Mouse (Mus musculus) heart, embryonic 14.5 days (tissue): ENCODE data around the gene Lrp1. TPM values are rescaled to one million over a fixed set of nuclear protein-coding genes. Genes with fewer than 3 reads are reported as not detected.

ENCODE experiments used
- ATAC-seq: fragments of 200-750 bp; cut with Nextera tagmentation; 2 replicates; pipeline ENCODE4 v1.8.0; 2017; ENCODE audit warnings: low read depth, moderate TSS enrichment; ENCODE audit not compliant: insufficient number of reproducible peaks, insufficient read depth, low FRiP score
- H3K27ac ChIP-seq, 2 experiments: fragments of 200-500 bp in 1 of 2; fragments of 300-500 bp in 1 of 2; sonication (generic) in 1 of 2; replicated peaks in 1 of 2; 2 replicates each; pipeline ENCODE4 v1.5.1; 2012 to 2014; ENCODE audit warnings: low read depth in 2 of 2, low read length in 2 of 2, control low read depth in 1 of 2, mild to moderate bottlenecking in 1 of 2, mixed read lengths in 1 of 2; ENCODE audit not compliant: control insufficient read depth in 1 of 2, insufficient read depth in 1 of 2
- H3K27me3 ChIP-seq: fragments of 300-500 bp; sonication (generic); 2 replicates; pipeline ENCODE4 v1.6.1; 2014; ENCODE audit warnings: mild to moderate bottlenecking, low read length, control low read depth; ENCODE audit not compliant: control insufficient read depth, insufficient read depth
- H3K36me3 ChIP-seq: fragments of 300-500 bp; sonication (generic); 2 replicates; pipeline ENCODE4 v1.6.1; 2014; ENCODE audit warnings: mild to moderate bottlenecking, control low read depth, low read length, mixed read lengths; ENCODE audit not compliant: control insufficient read depth, insufficient read depth
- H3K4me1 ChIP-seq, 2 experiments: fragments of 200-500 bp in 1 of 2; fragments of 300-500 bp in 1 of 2; sonication (generic) in 1 of 2; 2 replicates each; pipeline ENCODE4 v1.6.1; 2012 to 2014; ENCODE audit warnings: low read length in 2 of 2, control low read depth in 1 of 2, mixed read lengths in 1 of 2; ENCODE audit not compliant: control insufficient read depth in 2 of 2, insufficient read depth in 2 of 2
- H3K4me2 ChIP-seq: fragments of 300-500 bp; sonication (generic); 2 replicates; pipeline ENCODE4 v1.6.1; 2014; ENCODE audit warnings: mild to moderate bottlenecking, low read length
- H3K4me3 ChIP-seq, 2 experiments: fragments of 200-500 bp in 1 of 2; fragments of 300-500 bp in 1 of 2; sonication (generic) in 1 of 2; 2 replicates each; pipeline ENCODE4 v1.5.1; 2012 to 2014; ENCODE audit warnings: low read length in 2 of 2, mild to moderate bottlenecking in 2 of 2, control low read depth in 1 of 2, low read depth in 1 of 2, moderate library complexity in 1 of 2; ENCODE audit not compliant: control insufficient read depth in 1 of 2, insufficient read depth in 1 of 2
- H3K9ac ChIP-seq: fragments of 300-500 bp; sonication (generic); 2 replicates; pipeline ENCODE4 v1.6.1; 2014; ENCODE audit warnings: mild to moderate bottlenecking, low read length
- H3K9me3 ChIP-seq: fragments of 300-500 bp; sonication (generic); 2 replicates; pipeline ENCODE4 v1.6.1; 2016; ENCODE audit warnings: low read length, control low read depth; ENCODE audit not compliant: control insufficient read depth
- WGBS: fragments of 180-500 bp; shearing (Covaris S2); extraction: QIAGEN DNeasy Blood & Tissue Kit; methylation state at CpG from one replicate; pipeline ENCODE4 v1.1.7; 2014; 5-methylcytosine and 5-hydroxymethylcytosine counted together
- polyA plus RNA-seq: library from polyadenylated mRNA; unstranded; fragments of >200 nt; fragmentation: Nextera tagmentation; extraction: Ambion mirVana; gene quantifications from 2 replicates; pipeline ENCODE4 v1.2.1, GENCODE M21; 2014

Lrp1 gene
- 29.4 and 31.2 TPM in 2 replicates for polyA plus RNA-seq

DNA sequence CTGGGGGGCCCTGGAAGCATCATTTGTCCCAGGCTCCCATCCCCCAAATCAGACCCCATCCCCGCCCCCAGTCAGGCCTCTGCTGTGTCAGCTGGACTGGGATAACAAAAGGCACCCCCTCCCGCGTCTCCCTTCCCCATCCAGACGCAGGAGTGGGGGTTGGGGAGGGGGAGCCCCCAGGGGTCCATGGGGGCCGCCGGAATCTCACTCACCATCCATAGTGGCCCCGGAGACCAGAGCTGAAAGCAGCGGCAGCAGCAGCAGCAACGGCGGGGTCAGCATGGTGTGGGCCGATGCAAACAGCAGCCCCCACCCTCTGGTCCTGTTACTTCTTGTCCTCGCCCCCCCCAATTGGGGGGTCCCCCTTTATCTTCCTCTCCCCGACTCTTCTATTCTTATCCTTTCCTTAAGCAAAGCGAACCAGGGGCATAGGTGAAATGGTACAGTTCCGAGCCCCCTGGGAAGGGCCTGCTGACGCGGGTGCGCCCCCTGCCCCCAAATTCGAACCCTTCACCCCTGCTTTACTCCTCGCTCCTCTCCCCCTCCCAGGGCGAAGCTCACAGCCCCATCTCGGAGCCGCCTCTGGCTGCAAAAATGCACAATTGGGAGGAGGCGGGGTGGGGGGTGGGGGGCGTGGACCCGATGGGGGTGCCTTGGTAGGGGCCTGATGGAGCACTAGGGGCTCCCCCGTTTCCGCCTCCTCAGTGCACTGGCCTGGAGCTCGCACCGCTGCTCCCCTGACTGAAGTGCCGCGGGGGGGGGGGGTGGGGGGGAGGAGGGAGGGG, at the start of gene Lrp1:
TSS of gene Lrp1 (minus strand) at position 743 of the 785 bp plus-strand sequence.
- ATAC-seq: peak; percentile 36
- Histone ChIP-seq H3K9me3 (peaks cover under 1% of the 10 kb centered on the region; the same call in 1 of the 2 replicates), H3K27me3 (peaks cover 2% of the 10 kb centered on the region; the same call in 1 of the 2 replicates), H3K4me2 (peak within 1 kb of the TSS; percentile 98), H3K36me3 (no peaks in the 10 kb centered on the region), H3K27ac (peak within 1 kb of the TSS; percentile 96 to 97), H3K9ac (peak within 1 kb of the TSS; percentile 84), H3K4me1 (peaks cover 25 to 41% of the 10 kb centered on the region in 2 experiments), H3K4me3 (peak within 1 kb of the TSS; percentile 72 to 73)
- WGBS: under 1% methylated on average over 27 of the region's 32 CpGs

DNA sequence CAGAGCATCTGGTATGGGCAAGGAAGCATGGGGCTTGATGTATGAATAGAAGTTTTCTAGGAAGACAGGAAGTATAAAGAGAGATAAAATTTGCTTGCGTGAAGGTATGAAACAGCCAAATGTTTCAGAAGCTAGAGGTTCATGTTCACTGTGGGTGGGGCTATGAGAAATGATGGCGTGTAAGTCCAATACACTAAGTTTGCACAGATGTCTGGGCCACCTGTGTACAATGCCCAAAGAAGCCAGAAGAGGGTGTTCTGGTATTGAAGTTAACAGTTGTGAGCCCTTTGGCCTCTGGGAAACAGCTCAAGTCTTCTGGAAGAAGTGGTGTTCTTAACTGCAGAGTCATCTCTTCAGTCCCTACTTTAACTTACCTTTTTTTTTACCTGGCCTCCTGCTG, 49.2 kb upstream of the Lrp1 start:
- H3K27me3 ChIP-seq: no peaks in the 10 kb centered on the region
- no peak for ATAC-seq
- no peaks in the 10 kb centered on the region for H3K9me3 ChIP-seq
- 89% methylated on average over 2 of the region's 2 CpGs for WGBS
- no peak overlapping the region for H3K4me3 ChIP-seq
- H3K9ac ChIP-seq: no peak overlapping the region
- peaks cover 11 to 20% of the 10 kb centered on the region in 2 experiments for H3K4me1 ChIP-seq
- H3K36me3 ChIP-seq: no peaks in the 10 kb centered on the region
- H3K4me2 ChIP-seq: no peak overlapping the region
- no peak overlapping the region for H3K27ac ChIP-seq

DNA sequence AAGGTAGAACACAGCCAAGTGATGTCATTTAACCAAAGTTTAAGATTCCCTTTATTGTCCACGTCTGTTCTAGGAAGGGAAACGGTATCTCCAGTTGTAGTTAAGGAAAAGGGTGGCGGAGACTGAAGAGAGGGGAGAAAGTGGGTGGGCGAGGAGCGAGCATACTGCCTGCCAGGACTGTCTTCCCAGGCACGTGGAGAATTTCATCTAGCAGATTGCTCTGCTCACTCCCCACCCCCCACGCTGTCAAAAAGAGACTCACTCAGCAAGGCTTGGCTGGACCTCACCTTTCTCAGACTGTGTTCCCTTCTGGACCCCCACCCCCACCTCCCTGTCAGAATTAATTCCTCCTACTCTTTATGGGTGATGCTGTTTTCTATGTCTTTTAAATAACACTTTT, 48.2 kb upstream of the Lrp1 start:
- 8% methylated on average over 7 of the region's 7 CpGs for WGBS
- H3K4me2 ChIP-seq: peak overlapping the region; percentile 77
- no peak for ATAC-seq
- no peaks in the 10 kb centered on the region for H3K27me3 ChIP-seq
- no peaks in the 10 kb centered on the region for H3K9me3 ChIP-seq
- H3K4me3 ChIP-seq: peak overlapping the region; percentile 20 to 81
- H3K36me3 ChIP-seq: peaks cover 7% of the 10 kb centered on the region
- H3K9ac ChIP-seq: peak overlapping the region; percentile 87
- peaks cover 12 to 29% of the 10 kb centered on the region in 2 experiments for H3K4me1 ChIP-seq
- peak overlapping the region; percentile 91 to 96 for H3K27ac ChIP-seq

DNA sequence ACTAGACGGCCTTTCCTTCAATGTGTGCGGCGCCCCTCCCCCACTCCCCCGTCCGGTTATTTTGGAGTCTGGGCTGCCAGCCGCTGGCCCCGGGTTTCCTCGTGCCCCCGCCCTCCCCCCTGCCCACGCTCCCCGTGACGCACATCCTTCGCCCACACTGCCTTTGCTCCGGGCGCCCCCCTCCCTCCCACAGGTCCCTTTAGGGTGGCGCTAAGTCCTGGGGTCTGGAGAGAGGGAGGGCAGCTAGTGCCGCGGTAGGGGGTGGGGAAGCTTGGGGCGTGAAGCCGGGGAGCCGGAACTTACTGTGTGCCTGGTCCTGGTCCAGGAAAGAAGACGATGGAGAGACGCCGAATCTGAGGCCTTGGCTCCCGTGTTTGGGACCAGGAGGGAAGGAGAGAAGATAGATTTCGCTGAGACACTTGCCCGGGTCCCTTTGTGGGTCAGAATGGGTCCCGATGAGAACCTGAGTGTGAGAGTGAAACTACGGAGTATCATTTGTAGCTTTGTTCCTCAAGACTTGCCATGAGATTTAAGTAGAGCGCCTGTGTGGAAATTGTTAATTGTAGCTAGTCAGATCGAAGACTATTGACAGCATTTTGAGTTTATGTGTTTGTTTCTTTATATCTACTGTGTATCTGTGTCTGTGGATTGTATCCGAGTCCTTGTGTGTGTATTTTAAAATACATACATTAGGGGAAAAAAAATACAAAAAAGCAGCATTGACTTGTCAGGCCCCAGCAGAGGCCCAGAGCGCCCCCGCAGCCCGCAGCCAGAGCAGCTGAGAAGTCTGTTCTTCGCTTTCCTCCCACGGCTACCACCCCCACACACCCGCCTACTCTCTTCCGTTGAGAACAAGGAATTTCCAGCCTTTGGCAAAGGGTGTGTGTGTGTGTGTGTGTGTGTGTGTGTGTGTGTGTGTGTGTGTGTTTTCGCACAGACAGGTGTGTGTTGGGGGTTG, 47.4 kb upstream of the Lrp1 start, which contains the start of gene Nab2:
TSS of gene Nab2 (minus strand) at position 476 of the 958 bp plus-strand sequence.
- Histone ChIP-seq H3K4me1 (peaks cover 20 to 37% of the 10 kb centered on the region in 2 experiments), H3K27ac (peak within 1 kb of the TSS; percentile 91 to 96), H3K27me3 (no peaks in the 10 kb centered on the region), H3K9ac (peak within 1 kb of the TSS; percentile 87), H3K9me3 (no peaks in the 10 kb centered on the region), H3K36me3 (peaks cover 15% of the 10 kb centered on the region), H3K4me3 (peak within 1 kb of the TSS; percentile 79 to 81), H3K4me2 (peak within 1 kb of the TSS; percentile 77)
- WGBS: 2% methylated on average over 38 of the region's 40 CpGs
- peak; percentile 60 for ATAC-seq

DNA sequence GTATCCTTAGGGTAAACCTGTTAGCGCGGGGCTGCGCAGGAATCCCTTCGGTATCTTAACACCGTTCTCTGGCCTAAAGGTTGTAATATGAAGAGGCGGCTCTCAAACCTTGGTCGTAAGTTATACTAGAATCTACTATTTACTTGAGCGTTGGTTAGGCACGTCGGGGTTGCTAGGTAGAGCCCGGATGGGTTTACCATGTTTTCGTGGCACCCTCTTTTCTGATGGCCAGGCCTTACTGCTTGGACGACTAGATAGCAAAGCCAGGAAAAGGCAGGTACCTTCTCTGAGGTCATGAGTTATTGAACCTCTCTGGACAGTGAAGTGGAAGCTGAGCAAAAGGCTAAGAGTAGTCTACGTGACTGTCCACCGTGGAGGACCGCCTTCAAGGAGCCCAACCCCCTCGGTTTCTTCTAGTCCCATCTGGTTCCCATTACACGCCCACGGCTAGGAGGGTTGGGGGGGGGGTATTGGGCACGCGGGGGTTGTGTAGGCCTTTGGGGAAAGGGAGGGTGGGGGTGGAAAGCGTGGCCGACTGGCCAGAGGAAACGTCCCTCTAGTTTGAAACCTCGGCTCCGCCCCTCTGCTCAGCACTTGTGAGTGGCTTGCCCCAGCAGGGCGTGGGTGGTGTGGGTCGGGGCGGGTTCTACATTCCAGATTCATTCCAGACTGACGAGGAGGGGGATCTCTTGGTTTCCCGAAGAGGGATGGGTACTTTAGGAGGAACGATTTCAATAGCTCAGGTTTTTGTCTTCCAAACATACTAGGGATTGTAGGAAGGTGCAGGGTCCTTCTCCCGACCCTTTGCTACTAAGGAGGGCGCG, 46.5 kb upstream of the Lrp1 start:
- Histone ChIP-seq H3K4me3 (peak overlapping the region; percentile 79 to 81), H3K27me3 (no peaks in the 10 kb centered on the region), H3K4me1 (peaks cover 27 to 46% of the 10 kb centered on the region in 2 experiments), H3K27ac (peak overlapping the region; percentile 91 to 96), H3K36me3 (peaks cover 24% of the 10 kb centered on the region), H3K4me2 (peak overlapping the region; percentile 77), H3K9ac (peak overlapping the region; percentile 87), H3K9me3 (no peaks in the 10 kb centered on the region)
- peak; percentile 66 for ATAC-seq
- WGBS: under 1% methylated on average over 35 of the region's 35 CpGs

DNA sequence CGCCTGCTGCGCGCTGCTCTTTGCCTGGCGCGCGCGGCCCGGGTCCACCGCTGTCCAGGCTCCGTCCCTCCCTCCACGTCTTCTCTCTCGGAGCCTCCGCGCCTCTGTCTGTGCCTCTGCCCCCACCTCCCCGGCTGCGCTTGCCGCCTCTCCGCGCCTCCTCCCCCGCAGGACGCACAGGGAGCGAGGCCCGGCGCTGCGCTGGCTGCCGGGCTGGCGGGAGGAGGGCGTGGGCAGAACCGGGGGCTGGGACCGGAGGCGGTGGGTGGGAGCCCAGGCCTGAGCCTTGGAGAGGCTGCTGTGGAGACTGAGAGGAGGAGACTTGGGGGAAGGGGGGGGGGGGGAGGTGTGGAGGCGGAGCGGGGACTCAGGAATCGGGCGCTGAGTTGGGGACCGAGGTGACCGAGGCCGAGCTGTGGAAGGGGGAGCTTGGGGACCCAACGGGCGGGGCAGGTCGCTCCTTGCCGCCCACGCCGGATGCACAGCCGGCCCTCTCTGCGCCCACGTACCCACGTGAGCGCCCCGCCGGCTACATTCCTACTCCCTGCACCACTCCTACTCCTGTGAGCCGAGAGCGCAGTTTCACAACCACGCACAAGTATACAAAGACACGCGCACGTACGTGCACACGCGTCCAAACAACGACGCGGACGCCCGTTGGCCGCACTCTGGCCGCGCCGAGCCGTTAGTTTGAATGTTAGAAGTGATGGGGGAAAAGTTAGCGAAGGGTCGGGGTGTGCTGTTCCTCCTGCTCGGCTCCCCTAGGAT, 45.7 kb upstream of the Lrp1 start, which contains the start of gene Nemp1:
TSS of gene Nemp1 (plus strand) at position 401 of the 768 bp plus-strand sequence.
- H3K4me2 ChIP-seq: peak within 1 kb of the TSS; percentile 77
- peak within 1 kb of the TSS; percentile 91 to 96 for H3K27ac ChIP-seq
- ATAC-seq: peak; percentile 67
- peaks cover 32 to 53% of the 10 kb centered on the region in 2 experiments for H3K4me1 ChIP-seq
- WGBS: under 1% methylated on average over 63 of the region's 73 CpGs
- no peaks in the 10 kb centered on the region for H3K27me3 ChIP-seq
- no peaks in the 10 kb centered on the region for H3K9me3 ChIP-seq
- H3K4me3 ChIP-seq: peak within 1 kb of the TSS; percentile 79 to 81
- peak within 1 kb of the TSS; percentile 87 for H3K9ac ChIP-seq
- peaks cover 24% of the 10 kb centered on the region for H3K36me3 ChIP-seq
